Mouse (Mus musculus) gastrocnemius, postnatal 14 days (tissue): Measurements from ENCODE around the gene Trpv3. TPM values are rescaled to one million over a fixed set of nuclear protein-coding genes. Genes with fewer than 3 reads are reported as not detected.
"Not testable (repeated sequence)": the region's sequence is repeated elsewhere in the genome, so short reads cannot be mapped to it uniquely, and the experiment has no call there.

Source experiments
- DNase-seq: peaks from one replicate; pipeline ENCODE4 v3.0.0; 2021; ENCODE audit warnings: mixed read lengths
- intact Hi-C: fragments of 180-260 bp; cut with DNase I; formaldehyde crosslinking; loops from one replicate; pipeline ENCODE4 v1.15.1; 2025; ENCODE audit warnings: low total_unique reads
- total RNA-seq, 2 experiments: library from RNA; stranded (reverse); gene quantifications; 2 replicates each; pipeline ENCODE4 v1.2.3; 2021

Trpv3 gene
- total RNA-seq, 2 experiments from 2014 or later: 0.04 to 0.06 TPM

DNA sequence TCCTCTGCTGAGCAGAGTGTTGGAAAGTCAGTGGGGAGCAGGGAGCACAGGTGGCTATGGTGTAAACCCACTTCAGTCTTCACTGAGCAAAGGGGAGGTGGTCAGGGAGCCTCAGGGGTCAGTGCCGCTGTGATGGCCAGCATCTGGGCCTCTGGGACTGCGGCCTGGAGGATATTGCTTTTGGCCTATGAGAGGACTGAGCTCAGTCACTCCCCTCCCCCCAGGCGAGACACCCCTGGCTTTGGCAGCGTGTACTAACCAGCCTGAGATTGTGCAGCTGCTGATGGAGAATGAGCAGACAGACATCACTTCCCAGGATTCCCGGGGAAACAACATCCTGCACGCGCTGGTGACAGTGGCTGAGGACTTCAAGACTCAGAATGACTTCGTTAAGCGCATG, 16.2 kb downstream of the Trpv3 start:
- DNase-seq: no peak
- intact Hi-C loops: no loop called here

DNA sequence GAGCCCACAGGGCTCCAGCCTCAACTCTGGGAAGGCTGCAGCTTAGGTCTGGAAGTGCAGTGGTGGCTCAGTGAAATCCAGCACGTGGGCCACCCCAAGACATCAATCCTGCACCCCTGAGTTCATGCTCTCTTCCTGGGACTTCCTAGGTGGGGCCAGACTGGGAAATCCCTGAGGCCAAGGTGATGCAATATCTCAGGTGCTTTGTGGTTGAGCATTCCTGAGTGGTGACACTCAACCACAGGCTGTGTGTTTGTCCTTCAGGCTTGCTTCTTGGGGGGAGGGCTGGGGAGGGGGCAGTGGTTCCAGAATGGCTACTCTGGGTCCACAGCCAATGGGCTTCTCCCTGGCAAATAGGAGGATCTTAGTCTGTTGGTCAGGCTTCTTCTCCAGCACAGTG, 16.7 kb downstream of the Trpv3 start:
- no peak for DNase-seq
- intact Hi-C loops: no loop called here

DNA sequence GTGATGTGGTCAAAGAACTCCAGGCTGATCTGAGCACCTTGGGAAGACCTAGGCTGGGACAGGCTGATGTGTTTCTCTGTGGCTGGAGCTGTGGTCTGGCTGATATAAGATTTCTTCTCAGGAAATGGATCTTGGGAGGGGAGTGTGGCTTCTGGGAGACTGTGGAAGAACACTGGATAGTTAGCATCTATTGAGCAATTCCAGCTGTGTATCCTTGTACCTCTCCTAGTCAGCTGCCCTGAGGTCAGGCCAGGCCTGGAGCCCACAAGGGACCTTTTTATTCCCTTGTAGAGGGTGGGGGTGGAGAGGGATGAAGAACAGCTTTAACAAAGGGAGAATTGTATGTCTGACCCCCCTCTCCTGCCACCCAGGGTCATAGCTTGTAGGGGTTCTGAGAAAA, 17.2 kb downstream of the Trpv3 start:
- intact Hi-C loops: no loop called here
- DNase-seq: no peak

DNA sequence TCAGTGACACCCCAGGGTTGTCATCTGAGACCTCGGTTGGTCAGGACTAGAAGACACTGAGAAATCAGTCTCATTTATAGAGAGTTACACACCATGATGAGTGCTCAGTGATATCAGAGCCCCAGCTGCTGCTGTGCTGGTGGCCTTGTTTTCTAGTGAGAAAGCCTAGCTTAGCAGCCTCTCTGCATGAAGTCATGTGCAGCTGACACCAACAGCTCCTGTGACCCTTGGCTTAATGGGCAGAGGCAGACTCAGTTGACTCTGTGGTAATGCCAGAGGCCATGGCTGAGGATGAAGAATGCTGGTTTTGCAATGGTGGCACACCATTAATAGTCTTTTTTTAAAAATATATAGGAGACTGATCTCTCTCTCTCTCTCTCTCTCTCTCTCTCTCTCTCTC, 22.4 kb downstream of the Trpv3 start:
- DNase-seq: no peak
- intact Hi-C loops: no loop called here

DNA sequence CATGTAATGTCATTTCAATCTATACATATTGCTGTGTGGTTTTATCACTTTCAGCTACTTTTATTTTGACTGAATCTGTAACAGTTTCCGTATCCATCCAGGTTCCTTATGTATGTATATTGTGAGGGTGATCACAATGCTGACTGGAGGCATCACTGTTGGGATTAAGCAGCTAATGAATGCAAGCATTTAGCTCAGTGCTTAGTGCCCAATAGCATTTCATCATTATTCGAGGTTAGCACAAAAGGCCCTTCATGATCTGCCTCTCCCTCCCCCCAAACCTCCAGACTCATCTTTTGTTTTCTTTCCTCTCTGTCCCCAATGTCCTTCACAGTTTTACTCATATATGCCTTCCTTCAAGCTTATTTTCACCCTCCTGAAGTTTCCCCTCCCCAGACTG, 35.9 kb downstream of the Trpv3 start:
- DNase-seq: no peak
- intact Hi-C loops: no loop called here

DNA sequence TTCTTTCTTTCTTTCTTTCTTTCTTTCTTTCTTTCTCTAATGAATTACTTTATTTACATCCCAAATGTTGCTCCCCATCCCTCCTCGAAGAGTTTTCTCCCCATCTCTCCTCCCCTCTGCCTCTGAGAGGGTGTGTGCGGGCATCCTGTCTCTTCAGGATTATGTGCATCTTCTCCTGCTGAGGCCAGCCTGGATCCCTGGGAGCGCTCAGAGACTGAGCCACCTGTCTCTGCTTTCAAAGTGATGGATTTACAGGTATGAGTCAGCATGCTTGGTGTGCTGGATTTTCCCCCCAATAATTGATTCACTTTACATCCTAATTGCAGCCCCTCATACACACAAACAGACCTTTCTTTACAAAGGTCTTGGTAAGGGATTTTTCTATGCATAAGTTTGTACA, 48.8 kb downstream of the Trpv3 start:
- intact Hi-C loops: no loop called here
- DNase-seq: no peak

DNA sequence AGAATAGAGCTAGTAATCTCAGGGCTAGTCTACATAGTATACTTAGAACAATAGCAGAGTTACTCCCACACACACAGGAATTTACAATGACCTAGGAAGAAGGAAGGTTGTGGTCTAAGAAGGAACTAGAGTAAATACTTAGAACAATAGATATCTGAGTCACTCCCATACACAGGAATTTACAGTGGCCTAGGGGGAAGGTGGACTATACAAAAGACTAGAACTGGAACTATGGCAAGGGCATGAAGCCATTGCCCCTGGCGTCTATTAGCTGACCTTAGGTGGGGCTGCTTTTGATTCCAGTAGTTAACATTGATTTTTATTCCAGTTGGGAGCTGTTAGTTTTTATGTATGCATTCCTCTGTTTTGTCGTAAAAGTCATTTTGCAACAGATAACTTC, 51.4 kb downstream of the Trpv3 start:
- intact Hi-C loops: not testable (repeated sequence)

DNA sequence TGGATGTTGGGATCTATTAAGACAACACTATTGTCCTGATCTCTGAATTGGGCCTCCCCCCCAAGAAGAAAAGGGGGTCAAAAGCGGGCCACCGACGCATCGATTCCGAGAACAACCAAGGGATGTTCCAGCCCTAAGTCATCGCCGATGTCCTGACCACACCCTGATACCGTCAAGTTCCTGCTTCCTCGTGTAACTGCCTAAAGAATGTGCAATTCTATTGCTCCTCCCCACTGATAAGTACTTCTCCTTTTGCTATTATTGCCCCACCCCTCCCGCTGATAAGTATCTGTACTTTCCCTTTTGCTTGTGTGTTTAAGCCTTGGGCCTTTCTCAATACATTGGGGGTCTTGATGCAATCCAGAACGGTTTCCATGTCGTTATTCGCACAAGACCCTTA, 53.9 kb downstream of the Trpv3 start:
- intact Hi-C loops, DNase-seq: not testable (repeated sequence)

More for the DNA sequence above, 51.4 kb downstream of the Trpv3 start:
- DNase-seq: not testable (repeated sequence)

DNA sequence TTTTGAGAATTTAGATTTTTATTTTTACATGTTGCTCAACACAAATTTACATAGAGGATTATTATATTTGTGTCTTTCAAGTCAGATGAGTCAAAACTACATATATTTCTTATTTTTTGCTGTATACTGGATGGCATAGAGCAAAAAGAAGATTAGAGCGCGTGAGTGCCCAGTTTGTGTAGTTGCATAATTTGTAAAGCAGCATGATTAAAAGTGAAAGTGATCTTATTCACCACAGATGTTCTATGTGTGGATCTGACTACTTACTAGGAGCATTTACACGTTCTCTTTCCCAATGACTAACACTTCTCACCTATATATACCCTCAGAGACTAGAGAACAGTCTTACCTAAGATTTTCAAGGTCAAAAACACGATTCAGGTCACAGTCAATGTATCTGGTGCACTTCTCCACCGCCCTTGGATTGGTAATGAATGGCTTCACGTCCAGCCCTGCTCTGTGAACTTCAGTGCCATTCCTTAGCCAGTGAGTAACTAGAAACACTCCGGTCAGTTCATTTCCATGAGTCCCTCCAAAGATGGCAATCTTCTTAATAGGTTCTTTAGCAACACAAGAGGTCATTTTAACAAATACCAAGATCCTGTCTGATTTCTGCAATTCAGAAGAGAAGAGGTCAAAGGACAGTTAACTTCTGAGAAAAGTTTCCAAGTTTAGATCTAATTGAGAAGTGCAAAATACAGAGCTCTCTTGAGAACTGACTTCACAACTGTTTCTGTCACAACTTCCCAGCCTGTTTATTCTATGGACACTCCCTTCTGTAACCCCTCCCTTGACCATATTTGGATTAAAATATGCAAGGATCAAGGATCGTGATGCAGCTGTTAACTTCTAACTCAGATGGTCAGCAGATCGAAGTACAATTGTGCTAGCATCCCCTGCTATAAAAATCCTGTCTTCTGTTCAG, 57.0 kb downstream of the Trpv3 start:
- intact Hi-C loops: no loop called here

DNA sequence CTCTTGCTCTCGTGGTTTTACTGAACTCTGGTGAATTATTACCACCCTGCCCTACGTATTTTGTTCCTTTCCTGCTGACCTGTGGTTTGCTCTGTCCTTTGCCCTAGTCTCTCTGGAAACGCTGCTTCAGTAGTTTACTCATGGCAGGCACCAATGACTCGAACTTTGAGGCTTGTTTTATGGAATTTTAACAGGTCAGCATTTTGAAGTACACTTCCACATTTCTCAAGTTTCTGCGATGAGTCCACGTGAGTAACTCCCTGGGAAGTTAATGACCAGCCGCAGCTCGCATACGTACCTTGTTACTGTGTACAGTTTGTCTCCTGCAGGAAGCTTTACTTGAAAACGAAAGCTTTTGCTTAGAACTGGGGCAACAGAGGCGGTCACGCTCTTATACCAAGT, 59.3 kb downstream of the Trpv3 start:
- intact Hi-C loops: no loop called here
- no peak for DNase-seq

More for the DNA sequence above, 57.0 kb downstream of the Trpv3 start:
- no peak for DNase-seq

DNA sequence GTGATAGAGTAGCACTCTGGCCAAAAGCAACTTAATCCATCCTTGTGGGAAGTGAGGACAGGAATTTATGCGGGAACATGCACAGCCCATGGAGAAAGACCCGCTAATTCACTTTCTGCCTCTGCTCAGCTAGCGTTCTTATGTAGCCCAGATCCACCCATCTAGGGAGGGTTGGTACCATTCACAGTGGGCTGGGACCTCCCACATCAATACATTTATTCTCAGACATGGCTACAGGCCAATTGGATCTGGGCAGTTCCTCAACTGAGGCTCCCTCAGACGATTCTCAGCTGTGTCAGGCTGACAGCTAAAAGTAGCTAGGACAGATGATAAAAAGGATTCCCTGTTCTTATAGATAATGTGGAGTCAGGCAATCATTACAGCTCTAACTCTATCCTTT, 60.2 kb downstream of the Trpv3 start:
- DNase-seq: no peak
- intact Hi-C loops: no loop called here

DNA sequence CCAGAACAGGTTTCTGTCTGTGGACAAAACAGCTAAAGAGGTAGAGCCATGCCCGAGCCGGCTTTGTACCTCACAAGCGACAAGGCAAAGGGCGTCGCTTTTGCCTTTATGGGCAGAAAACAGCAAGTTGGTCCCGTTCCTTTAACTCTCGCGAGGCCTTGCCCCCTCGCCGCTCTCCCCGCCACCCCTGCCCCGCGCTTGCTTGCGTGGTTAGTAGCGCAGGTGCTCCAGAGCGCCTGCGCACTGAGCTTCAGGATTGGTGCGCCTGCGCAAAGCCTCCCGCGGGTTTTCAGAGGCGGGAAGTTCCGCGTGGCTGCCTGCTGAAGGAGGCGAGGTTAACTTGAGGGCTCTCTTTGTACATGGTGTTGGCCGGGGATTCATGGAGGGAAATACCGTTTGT, 62.3 kb downstream of the Trpv3 start, which contains the start of the genes Aspa, Gm49340 and Spata22:
TSS of gene Aspa (minus strand) at position 155 of the 400 bp plus-strand sequence.
TSS of gene Gm49340 (plus strand) at position 300 of the 400 bp plus-strand sequence.
TSS of gene Spata22 (plus strand) at position 300 of the 400 bp plus-strand sequence.
- no peak for DNase-seq
- intact Hi-C loops: no loop called here

DNA sequence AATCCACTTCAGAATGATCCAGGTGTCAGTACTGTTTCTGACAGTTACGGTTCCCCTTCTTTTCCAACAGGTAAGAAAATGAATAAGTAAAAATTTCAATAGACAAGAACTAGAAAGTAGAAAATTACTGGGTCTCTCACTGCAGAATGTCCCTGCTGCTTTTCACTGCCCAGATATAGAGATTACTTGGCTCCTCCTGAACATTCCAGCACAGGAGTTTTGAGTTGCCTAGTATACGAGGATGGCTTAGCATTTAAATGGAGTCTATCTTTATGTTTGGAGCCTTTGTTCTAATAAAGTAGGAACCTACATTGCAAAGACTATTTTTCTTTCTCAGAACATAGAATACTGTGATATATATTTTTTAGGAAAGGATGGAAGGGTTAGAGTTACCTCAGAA, 66.2 kb downstream of the Trpv3 start:
- DNase-seq: no peak

DNA sequence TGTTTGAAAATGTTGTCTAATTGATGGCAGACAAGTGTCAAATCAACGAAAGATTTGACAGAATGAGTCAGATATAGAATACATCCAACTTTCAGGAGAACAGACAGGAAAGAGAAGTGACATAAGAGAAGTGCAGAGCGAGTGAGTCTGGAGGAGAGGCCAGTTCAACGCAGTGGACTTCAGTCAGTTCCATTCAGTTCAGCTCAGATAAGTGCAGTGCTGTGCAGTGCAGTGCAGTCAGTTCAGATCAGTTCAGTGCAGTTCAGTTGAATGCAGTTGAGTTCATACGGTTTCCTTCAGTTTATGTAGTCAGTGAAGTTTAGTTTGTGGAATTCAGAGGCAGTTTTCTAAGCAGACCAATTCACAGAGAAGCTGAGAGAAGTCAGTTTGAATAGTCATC, 69.7 kb downstream of the Trpv3 start:
- intact Hi-C loops: no loop called here
- DNase-seq: no peak

More for the DNA sequence above, 66.2 kb downstream of the Trpv3 start:
- intact Hi-C loops: no loop called here

Other genes with a start within 250 kb of the Trpv3 start
- 1 to 10 TPM; 1.1 to 1.8 TPM for gene Camkk1, start 248.4 kb upstream of the Trpv3 start, total RNA-seq
- gene Ncbp3, start 219.6 kb upstream of the Trpv3 start, total RNA-seq: 1 to 10 TPM; 3.3 to 3.9 TPM
- under 1 TPM; 0.07 to 0.10 TPM for gene Itgae, start 176.8 kb upstream of the Trpv3 start, total RNA-seq
- gene Haspin, start 129.1 kb upstream of the Trpv3 start, total RNA-seq: under 1 TPM; 0.51 to 0.76 TPM
- gene P2rx5, start 107.0 kb upstream of the Trpv3 start, total RNA-seq: 1 to 10 TPM; 6.9 to 7.5 TPM
- 10 to 100 TPM; 66.9 to 77.6 TPM for gene Emc6, start 90.4 kb upstream of the Trpv3 start, total RNA-seq
- 10 to 100 TPM; 18.9 to 21.7 TPM for gene Tax1bp3, start 90.3 kb upstream of the Trpv3 start, total RNA-seq
- 1 to 10 TPM; 8.3 to 8.8 TPM for gene Ctns, start 68.3 kb upstream of the Trpv3 start, total RNA-seq
- 1 to 10 TPM; 1.3 to 1.7 TPM for gene Shpk, start 67.9 kb upstream of the Trpv3 start, total RNA-seq
- under 1 TPM; 0.11 to 0.16 TPM for gene Trpv1, start 33.1 kb upstream of the Trpv3 start, total RNA-seq
- 1 to 10 TPM; 1.2 to 1.8 TPM for gene Aspa, start 62.2 kb downstream of the Trpv3 start, total RNA-seq
- not detected for gene Gm49340, start 62.4 kb downstream of the Trpv3 start, total RNA-seq
- gene Spata22, start 62.4 kb downstream of the Trpv3 start, total RNA-seq: not detected
- not detected for gene Olfr20, start 83.4 kb downstream of the Trpv3 start, total RNA-seq
- not detected for gene Olfr376, start 103.9 kb downstream of the Trpv3 start, total RNA-seq
- gene Olfr1, start 132.2 kb downstream of the Trpv3 start, total RNA-seq: not detected
- gene Olfr378, start 161.1 kb downstream of the Trpv3 start, total RNA-seq: not detected
- not detected for gene Olfr380, start 190.1 kb downstream of the Trpv3 start, total RNA-seq
- gene Olfr381, start 224.2 kb downstream of the Trpv3 start, total RNA-seq: not detected
- not detected for gene Olfr382, start 249.8 kb downstream of the Trpv3 start, total RNA-seq